Mouse (Mus musculus) forebrain, postnatal 0 days (tissue): ENCODE results near the gene Olfr23. TPM values are rescaled to one million over a fixed set of nuclear protein-coding genes. Genes with fewer than 3 reads are reported as not detected.
"Not testable (repeated sequence)": the region's sequence is repeated elsewhere in the genome, so short reads cannot be mapped to it uniquely, and the experiment has no call there.

Experiments used
- ATAC-seq: fragments of 200-750 bp; cut with Nextera tagmentation; 2 replicates; pipeline ENCODE4 v1.8.0; 2017; ENCODE audit warnings: mild to moderate bottlenecking, moderate library complexity
- DNase-seq: peaks from one replicate; pipeline ENCODE4 v3.0.0-alpha.2; 2015
- H3K27ac ChIP-seq: fragments of 300-500 bp; sonication (generic); 2 replicates; pipeline ENCODE4 v1.5.1; 2014; ENCODE audit warnings: low read depth, mild to moderate bottlenecking, antibody characterized with exemption, low read length, moderate library complexity, mixed read lengths
- H3K27me3 ChIP-seq: fragments of 300-500 bp; sonication (generic); 2 replicates; pipeline ENCODE4 v1.6.1; 2014; ENCODE audit warnings: mild to moderate bottlenecking, low read length, mixed read lengths; ENCODE audit not compliant: insufficient read depth
- H3K36me3 ChIP-seq: fragments of 300-500 bp; sonication (generic); 2 replicates; pipeline ENCODE4 v1.6.1; 2014; ENCODE audit warnings: mild to moderate bottlenecking, moderate library complexity; ENCODE audit not compliant: insufficient read depth
- H3K4me1 ChIP-seq: fragments of 300-500 bp; sonication (generic); 2 replicates; pipeline ENCODE4 v1.6.1; 2014; ENCODE audit warnings: antibody characterized with exemption; ENCODE audit not compliant: insufficient read depth
- H3K4me2 ChIP-seq: fragments of 300-500 bp; sonication (generic); 2 replicates; pipeline ENCODE4 v1.6.1; 2014; ENCODE audit warnings: low read depth, mild to moderate bottlenecking, moderate library complexity
- H3K4me3 ChIP-seq: fragments of 300-500 bp; sonication (generic); 2 replicates; pipeline ENCODE4 v1.5.1; 2014; ENCODE audit warnings: low read depth, low read length, mixed read lengths
- H3K9ac ChIP-seq: fragments of 300-500 bp; sonication (generic); 2 replicates; pipeline ENCODE4 v1.6.1; 2014; ENCODE audit warnings: mild to moderate bottlenecking
- H3K9me3 ChIP-seq: fragments of 300-500 bp; sonication (generic); 2 replicates; pipeline ENCODE4 v1.6.1; 2016; ENCODE audit warnings: low read length
- CTCF ChIP-seq: sonication (generic); IDR thresholded peaks from 2 replicates; pipeline ENCODE4 v1.5.1; 2016; ENCODE audit warnings: antibody characterized with exemption, control low read depth, low read depth
- WGBS: fragments of 180-500 bp; shearing (Covaris S2); extraction: QIAGEN DNeasy Blood & Tissue Kit; methylation state at CpG from one replicate; pipeline ENCODE4 v1.1.7; 2014; 5-methylcytosine and 5-hydroxymethylcytosine counted together
- polyA plus RNA-seq: library from polyadenylated mRNA; unstranded; fragments of >200 nt; fragmentation: Nextera tagmentation; extraction: Ambion mirVana; gene quantifications from 2 replicates; pipeline ENCODE4 v1.2.1, GENCODE M21; 2015
- total RNA-seq: library from RNA; depleted of rRNA; stranded (reverse); fragments of >200 nt; gene quantifications from 2 replicates; pipeline ENCODE4 v1.2.3, GENCODE M21; 2014; rRNA removed

The Olfr23 gene
- total RNA-seq, result not detected in 2 replicates
- not detected in 2 replicates for polyA plus RNA-seq

- TF ChIP-seq CTCF, result no peak
- ATAC-seq, result no peak
- no peaks in the 10 kb centered on the region for H3K27me3 ChIP-seq
Measured at GRCm38 (mm10) chr11:73936377-73936776, at the start of gene Olfr23. Gene Olfr23 (plus strand): TSS chr11:73936677.

GRCm38 (mm10) chr11:73890671-73891070 is 45.8 kb upstream of the Olfr23 start, which contains the start of gene Olfr394:
Gene Olfr394 (minus strand): TSS chr11:73890771.
- no peak for TF ChIP-seq CTCF
- Histone ChIP-seq H3K36me3 (no peaks in the 10 kb centered on the region), H3K27ac (no peak within 1 kb of the TSS), H3K4me3 (no peak within 1 kb of the TSS), H3K4me1 (no peaks in the 10 kb centered on the region), H3K4me2 (no peak within 1 kb of the TSS), H3K9ac (no peak within 1 kb of the TSS), H3K27me3 (no peaks in the 10 kb centered on the region), H3K9me3 (0 out of 2 replicates have a peak, but pooled peaks cover 11% of the 10 kb centered on the region)
- ATAC-seq (no peak), DNase-seq (no peak)
- 90% methylated on average over 1 of the region's 1 CpGs for WGBS

More at GRCm38 (mm10) chr11:73936377-73936776, at the start of gene Olfr23:
- Histone ChIP-seq H3K9ac (no peak within 1 kb of the TSS), H3K9me3 (0 out of 2 replicates have a peak, but pooled peaks cover 3% of the 10 kb centered on the region), H3K4me3 (no peak within 1 kb of the TSS), H3K36me3 (no peaks in the 10 kb centered on the region), H3K4me2 (no peak within 1 kb of the TSS), H3K4me1 (no peaks in the 10 kb centered on the region), H3K27ac (no peak within 1 kb of the TSS)
- no peak for DNase-seq

GRCm38 (mm10) chr11:73909199-73909598 is 27.3 kb upstream of the Olfr23 start, which contains the start of gene Olfr395:
Gene Olfr395 (minus strand): TSS chr11:73909299.
- not testable (repeated sequence) for H3K9ac ChIP-seq, ATAC-seq, H3K27me3 ChIP-seq, H3K4me2 ChIP-seq, H3K9me3 ChIP-seq, H3K36me3 ChIP-seq, H3K27ac ChIP-seq, H3K4me3 ChIP-seq, DNase-seq, H3K4me1 ChIP-seq
- 84% methylated on average over 4 of the region's 4 CpGs for WGBS

- ATAC-seq (no peak), DNase-seq (no peak)
- WGBS, result 80% methylated on average over 1 of the region's 1 CpGs
- TF ChIP-seq CTCF, result no peak
- no peak within 1 kb of the TSS for H3K4me3 ChIP-seq
- no peaks in the 10 kb centered on the region for H3K4me1 ChIP-seq
- no peak within 1 kb of the TSS for H3K27ac ChIP-seq
- H3K9me3 ChIP-seq, result 0 out of 2 replicates have a peak, but pooled peaks cover 16% of the 10 kb centered on the region
- H3K4me2 ChIP-seq, result no peak within 1 kb of the TSS
- no peak within 1 kb of the TSS for H3K9ac ChIP-seq
- no peaks in the 10 kb centered on the region for H3K27me3 ChIP-seq
- no peaks in the 10 kb centered on the region for H3K36me3 ChIP-seq
Measured at GRCm38 (mm10) chr11:73960517-73960916, 24.0 kb downstream of the Olfr23 start, which contains the start of gene Olfr397. Gene Olfr397 (plus strand): TSS chr11:73960817.

- no peak for ATAC-seq
- no peak for TF ChIP-seq CTCF
- no peak within 1 kb of the TSS for H3K27ac ChIP-seq
- no peak within 1 kb of the TSS for H3K4me3 ChIP-seq
- no peaks in the 10 kb centered on the region for H3K27me3 ChIP-seq
- no peak within 1 kb of the TSS for H3K9ac ChIP-seq
- H3K9me3 ChIP-seq, result 0 out of 2 replicates have a peak, but pooled peaks cover 6% of the 10 kb centered on the region
- H3K4me1 ChIP-seq, result no peaks in the 10 kb centered on the region
- no peak for DNase-seq
- H3K4me2 ChIP-seq, result no peak within 1 kb of the TSS
- H3K36me3 ChIP-seq, result no peaks in the 10 kb centered on the region
Measured at GRCm38 (mm10) chr11:73990307-73990706, 53.8 kb downstream of the Olfr23 start, which contains the start of gene Olfr398. Gene Olfr398 (minus strand): TSS chr11:73990407.

Other genes with a start within 250 kb of the Olfr23 start
- not detected in 2 replicates for gene Zfp735, start 247.9 kb upstream of the Olfr23 start, total RNA-seq
- not detected in 2 replicates for gene Zfp735, start 247.9 kb upstream of the Olfr23 start, polyA plus RNA-seq
- not detected in 2 replicates for gene Olfr389, start 156.0 kb upstream of the Olfr23 start, total RNA-seq
- gene Olfr389, start 156.0 kb upstream of the Olfr23 start, polyA plus RNA-seq, result not detected in 2 replicates
- not detected in 2 replicates for gene Olfr390, start 153.7 kb upstream of the Olfr23 start, total RNA-seq
- gene Olfr390, start 153.7 kb upstream of the Olfr23 start, polyA plus RNA-seq, result not detected in 2 replicates
- not detected in 2 replicates for gene Olfr391-ps, start 133.6 kb upstream of the Olfr23 start, total RNA-seq
- not detected in 2 replicates for gene Olfr391-ps, start 133.6 kb upstream of the Olfr23 start, polyA plus RNA-seq
- not detected in 2 replicates for gene Olfr392, start 119.6 kb upstream of the Olfr23 start, total RNA-seq
- not detected in 2 replicates for gene Olfr392, start 119.6 kb upstream of the Olfr23 start, polyA plus RNA-seq
- not detected in 2 replicates for gene Olfr393, start 85.2 kb upstream of the Olfr23 start, total RNA-seq
- not detected in 2 replicates for gene Olfr393, start 85.2 kb upstream of the Olfr23 start, polyA plus RNA-seq
- gene Olfr394, start 45.9 kb upstream of the Olfr23 start, total RNA-seq, result not detected in 2 replicates
- not detected in 2 replicates for gene Olfr394, start 45.9 kb upstream of the Olfr23 start, polyA plus RNA-seq
- not detected in 2 replicates for gene Olfr395, start 27.4 kb upstream of the Olfr23 start, total RNA-seq
- gene Olfr395, start 27.4 kb upstream of the Olfr23 start, polyA plus RNA-seq, result not detected in 2 replicates
- gene Olfr397, start 24.1 kb downstream of the Olfr23 start, total RNA-seq, result not detected in 2 replicates
- not detected in 2 replicates for gene Olfr397, start 24.1 kb downstream of the Olfr23 start, polyA plus RNA-seq
- not detected in 2 replicates for gene Olfr398, start 53.7 kb downstream of the Olfr23 start, total RNA-seq
- gene Olfr398, start 53.7 kb downstream of the Olfr23 start, polyA plus RNA-seq, result not detected in 2 replicates
- not detected in 2 replicates for gene Olfr139, start 119.9 kb downstream of the Olfr23 start, total RNA-seq
- gene Olfr139, start 119.9 kb downstream of the Olfr23 start, polyA plus RNA-seq, result not detected in 2 replicates
- gene Olfr399, start 119.9 kb downstream of the Olfr23 start, total RNA-seq, result not detected in 2 replicates
- not detected in 2 replicates for gene Olfr399, start 119.9 kb downstream of the Olfr23 start, polyA plus RNA-seq
- gene Zfp616, start 133.3 kb downstream of the Olfr23 start, total RNA-seq, result not detected in 2 replicates
- not detected in 2 replicates for gene Zfp616, start 133.3 kb downstream of the Olfr23 start, polyA plus RNA-seq
- gene Olfr401, start 177.0 kb downstream of the Olfr23 start, total RNA-seq, result not detected in 2 replicates
- not detected in 2 replicates for gene Olfr401, start 177.0 kb downstream of the Olfr23 start, polyA plus RNA-seq
- not detected in 2 replicates for gene Olfr402, start 216.9 kb downstream of the Olfr23 start, total RNA-seq
- not detected in 2 replicates for gene Olfr402, start 216.9 kb downstream of the Olfr23 start, polyA plus RNA-seq
- not detected in 2 replicates for gene Olfr403, start 249.6 kb downstream of the Olfr23 start, total RNA-seq
- not detected in 2 replicates for gene Olfr403, start 249.6 kb downstream of the Olfr23 start, polyA plus RNA-seq